Mouse (Mus musculus): ENCODE results near the gene Steap2. TPM values are rescaled to one million over a fixed set of nuclear protein-coding genes. Genes with fewer than 3 reads are reported as not detected.

Gene Steap2
- total and polyA plus RNA-seq, 3 experiments: not detected

- Histone ChIP-seq H3K36me3 (ENCODE audit: control insufficient read depth in 1 of 2, insufficient read depth in 2 of 2, low read length in 2 of 2) (peaks cover 0 to 7% of the 10 kb centered on the region in 2 experiments; a peak in 2 of 4 replicates), H3K4me1 (ENCODE audit: control insufficient read depth in 1 of 2, insufficient read depth in 2 of 2, low read length in 2 of 2) (no peaks in the 10 kb centered on the region; a peak in 1 of 4 replicates), H3K9ac (ENCODE audit: control insufficient read depth, low read depth, low read length, poor library complexity, severe bottlenecking) (peak overlapping the region; percentile 56), H3K79me2 (ENCODE audit: control insufficient read depth, insufficient read depth, low read length, poor library complexity) (no peaks in the 10 kb centered on the region), H3K4me3 (ENCODE audit: control insufficient read depth in 1 of 2, insufficient read depth in 1 of 2, low read depth in 2 of 2, low read length in 2 of 2) (peak overlapping the region; percentile 30 to 50; a peak in 3 of 4 replicates), H3K27ac (ENCODE audit: control insufficient read depth, low read depth, low read length) (peak overlapping the region; percentile 15; the same call in 1 of the 2 replicates), H3K27me3 (ENCODE audit: control insufficient read depth in 1 of 2, insufficient read depth in 2 of 2, low read length in 2 of 2) (no peaks in the 10 kb centered on the region), H3K9me3 (replicated peaks; ENCODE audit: insufficient read depth, low read length) (no peaks in the 10 kb centered on the region)
- TF ChIP-seq MYB (IDR thresholded peaks at IDR 0.05; ENCODE audit: low read depth, low read length) (no peak), SMC3 (IDR thresholded peaks at IDR 0.05; ENCODE audit: low read depth, low read length) (no peak), SIN3A (IDR thresholded peaks at IDR 0.05; ENCODE audit: low read length) (no peak), MAZ (IDR thresholded peaks at IDR 0.05; ENCODE audit: low read depth, low read length) (no peak), E2F4 (IDR thresholded peaks at IDR 0.05; ENCODE audit: borderline replicate concordance, low read depth, low read length) (no peak), MEF2A (IDR thresholded peaks at IDR 0.05; ENCODE audit: extremely low read depth, insufficient replicate concordance, low read depth, low read length, poor library complexity, severe bottlenecking) (no peak)
- peak; percentile 6 for DNase-seq (ENCODE audit: low read depth, low spot score)
Observed at GRCm38 (mm10) chr5:5707341-5708278, 13.2 kb upstream of the Steap2 start.

- H3K27ac ChIP-seq (ENCODE audit: control insufficient read depth, low read depth, low read length): no peak overlapping the region
- H3K4me1 ChIP-seq (ENCODE audit: control insufficient read depth in 1 of 2, insufficient read depth in 2 of 2, low read length in 2 of 2): no peaks in the 10 kb centered on the region; a peak in 1 of 4 replicates
- no peaks in the 10 kb centered on the region for H3K27me3 ChIP-seq (ENCODE audit: control insufficient read depth in 1 of 2, insufficient read depth in 2 of 2, low read length in 2 of 2)
- no peaks in the 10 kb centered on the region for H3K79me2 ChIP-seq (ENCODE audit: control insufficient read depth, insufficient read depth, low read length, poor library complexity)
- DNase-seq (ENCODE audit: low read depth, low spot score): no peak
- no peaks in the 10 kb centered on the region for H3K9me3 ChIP-seq (replicated peaks; ENCODE audit: insufficient read depth, low read length)
- H3K36me3 ChIP-seq (ENCODE audit: control insufficient read depth in 1 of 2, insufficient read depth in 2 of 2, low read length in 2 of 2): peaks cover 0 to 7% of the 10 kb centered on the region in 2 experiments; a peak in 2 of 4 replicates
- H3K4me3 ChIP-seq (ENCODE audit: control insufficient read depth in 1 of 2, insufficient read depth in 1 of 2, low read depth in 2 of 2, low read length in 2 of 2): no peak overlapping the region
- no peak overlapping the region for H3K9ac ChIP-seq (ENCODE audit: control insufficient read depth, low read depth, low read length, poor library complexity, severe bottlenecking)
- TF ChIP-seq MEF2A (IDR thresholded peaks at IDR 0.05; ENCODE audit: extremely low read depth, insufficient replicate concordance, low read depth, low read length, poor library complexity, severe bottlenecking): no peak
- TF ChIP-seq ZC3H11A (IDR thresholded peaks at IDR 0.05; ENCODE audit: low read depth, low read length): no peak
- TF ChIP-seq TCF12 (IDR thresholded peaks at IDR 0.05; ENCODE audit: low read depth, low read length): no peak
- TF ChIP-seq HCFC1 (IDR thresholded peaks at IDR 0.05; ENCODE audit: low read depth, low read length): no peak
Observed at GRCm38 (mm10) chr5:5705019-5705418, 10.6 kb upstream of the Steap2 start.

- H3K9ac ChIP-seq (ENCODE audit: control insufficient read depth, low read depth, low read length, poor library complexity, severe bottlenecking): no peak overlapping the region
- H3K4me3 ChIP-seq (ENCODE audit: control insufficient read depth in 1 of 2, insufficient read depth in 1 of 2, low read depth in 2 of 2, low read length in 2 of 2): no peak overlapping the region
- TF ChIP-seq TAL1 (IDR thresholded peaks at IDR 0.05; ENCODE audit: low read length) (no peak), UBTF (IDR thresholded peaks at IDR 0.05; ENCODE audit: borderline replicate concordance, insufficient read depth, low read depth, low read length) (no peak)
- H3K79me2 ChIP-seq (ENCODE audit: control insufficient read depth, insufficient read depth, low read length, poor library complexity): no peaks in the 10 kb centered on the region
- H3K4me1 ChIP-seq (ENCODE audit: control insufficient read depth in 1 of 2, insufficient read depth in 2 of 2, low read length in 2 of 2): no peaks in the 10 kb centered on the region
- no peaks in the 10 kb centered on the region for H3K9me3 ChIP-seq (replicated peaks; ENCODE audit: insufficient read depth, low read length)
- no peaks in the 10 kb centered on the region for H3K36me3 ChIP-seq (ENCODE audit: control insufficient read depth in 1 of 2, insufficient read depth in 2 of 2, low read length in 2 of 2)
- no peak overlapping the region for H3K27ac ChIP-seq (ENCODE audit: control insufficient read depth, low read depth, low read length)
- no peaks in the 10 kb centered on the region for H3K27me3 ChIP-seq (ENCODE audit: control insufficient read depth in 1 of 2, insufficient read depth in 2 of 2, low read length in 2 of 2)
- DNase-seq (ENCODE audit: low read depth, low spot score): no peak
Observed at GRCm38 (mm10) chr5:5700386-5700785, 6.0 kb upstream of the Steap2 start.

Data from MEL (cell line).